In the genomic region with DNA sequence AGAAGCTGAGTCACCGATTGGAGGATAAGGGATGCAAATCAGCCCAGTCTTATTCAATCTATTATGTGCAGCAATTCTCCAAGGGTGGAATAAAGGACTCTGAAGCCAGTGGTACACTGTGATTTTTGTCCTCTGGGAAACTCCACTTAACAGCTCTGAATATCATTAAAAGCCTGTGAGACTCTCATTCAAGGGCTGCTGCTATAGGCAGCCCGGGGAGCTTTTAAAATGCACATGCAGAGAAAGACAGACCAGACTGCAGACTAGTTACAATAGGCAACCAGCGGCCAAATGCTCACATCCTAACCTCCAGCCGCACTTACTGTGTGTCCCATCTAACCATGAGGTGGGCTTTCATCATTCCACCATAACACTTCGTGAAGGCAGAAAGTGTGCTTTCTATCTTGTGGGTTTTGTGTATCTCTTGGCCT, we compare ENCODE assay signal across 12 mouse cellular contexts.
DNase-seq lines count a peak whose midpoint lies in the region; ATAC-seq and TF ChIP-seq lines count a peak whose summit lies in the region.
"Had no signal": no experiment of that assay in that cellular context is flagged by ENCODE, and none has a peak within 500 bp of the region (broad histone marks: within the 10 kb centered on the region; RNA-seq: fewer than 3 reads in every experiment).

No protein-coding gene starts in this region.

- peak overlapping the region; percentile 70; the same call in 1 of the 2 replicates for H3K27ac ChIP-seq in layer of hippocampus, adult 2 months
- no peak overlapping the region for H3K27ac ChIP-seq in embryonic facial prominence, embryonic 11.5 days (replicated peaks; ENCODE audit: low read depth, low read length)
- H3K27ac ChIP-seq in hindbrain, embryonic 13.5 days: peak overlapping the region; percentile 87
- peak overlapping the region; percentile 85 for H3K27ac ChIP-seq in neural tube, embryonic 13.5 days (replicated peaks)

- intact Hi-C loops in heart, postnatal 36 days (cut with DNase I): no loop called here

- DNase-seq in layer of hippocampus, adult 2 months (ENCODE audit: low spot score in 2 of 2): no peak
- DNase-seq in layer of hippocampus, postnatal 25 days (ENCODE audit: extremely low spot score in 1 of 2, low spot score in 1 of 2): no peak
- peak; percentile 25 for DNase-seq in embryonic facial prominence, embryonic 11.5 days (ENCODE audit: low spot score)
- no peak for DNase-seq in frontal cortex, postnatal 25 days (ENCODE audit: low spot score in 2 of 2)
- DNase-seq in ovary, postnatal 14 days (ENCODE audit: low spot score): no peak
- no peak for DNase-seq in heart, postnatal 36 days
- DNase-seq: lung, adult 2 months had no signal

- no peak for TF ChIP-seq CTCF in layer of hippocampus, adult 2 months (conservative IDR thresholded peaks at IDR 0.05)

- H3K4me2 ChIP-seq in embryonic facial prominence, embryonic 11.5 days (ENCODE audit: low read depth, low read length): no peak overlapping the region
- H3K4me2 ChIP-seq in hindbrain, embryonic 13.5 days: peak overlapping the region; percentile 30
- peak overlapping the region; percentile 4; the same call in 1 of the 2 replicates for H3K4me2 ChIP-seq in neural tube, embryonic 13.5 days

- WGBS in embryonic facial prominence, embryonic 11.5 days: 48% methylated on average over 5 of the region's 5 CpGs
- WGBS in hindbrain, embryonic 13.5 days: 13% methylated on average over 5 of the region's 5 CpGs
- 12% methylated on average over 5 of the region's 5 CpGs for WGBS in neural tube, embryonic 13.5 days

- no peaks in the 10 kb centered on the region for H3K27me3 ChIP-seq in embryonic facial prominence, embryonic 11.5 days (ENCODE audit: control insufficient read depth, insufficient read depth, low read length)
- no peaks in the 10 kb centered on the region for H3K27me3 ChIP-seq in hindbrain, embryonic 13.5 days
- H3K27me3 ChIP-seq in neural tube, embryonic 13.5 days: no peaks in the 10 kb centered on the region

- H3K9ac ChIP-seq in embryonic facial prominence, embryonic 11.5 days (replicated peaks; ENCODE audit: low read length): no peak overlapping the region
- H3K9ac ChIP-seq in hindbrain, embryonic 13.5 days: 0 out of 2 replicates have a peak overlapping the region, but pooled peaks have one; percentile 31
- peak overlapping the region; percentile 32; the same call in 1 of the 2 replicates for H3K9ac ChIP-seq in neural tube, embryonic 13.5 days
- H3K9ac ChIP-seq: heart, embryonic 12.5 days had no signal

- no peaks in the 10 kb centered on the region for H3K36me3 ChIP-seq in embryonic facial prominence, embryonic 11.5 days (replicated peaks; ENCODE audit: control insufficient read depth, insufficient read depth, low read depth, low read length)
- no peaks in the 10 kb centered on the region for H3K36me3 ChIP-seq in hindbrain, embryonic 13.5 days
- H3K36me3 ChIP-seq in neural tube, embryonic 13.5 days: no peaks in the 10 kb centered on the region
- H3K36me3 ChIP-seq: heart, embryonic 12.5 days had no signal

- peak; percentile 83 for ATAC-seq in embryonic facial prominence, embryonic 11.5 days (replicated peaks; ENCODE audit: insufficient number of reproducible peaks, low FRiP score, low TSS enrichment, low read depth)
- peak; percentile 86 for ATAC-seq in hindbrain, embryonic 13.5 days (ENCODE audit: low FRiP score)
- peak; percentile 87 for ATAC-seq in neural tube, embryonic 13.5 days (ENCODE audit: low read depth)
- ATAC-seq: activated CD4-positive, CD25-positive, alpha-beta regulatory T cell, adult 4 months had no signal

- H3K9me3 ChIP-seq in embryonic facial prominence, embryonic 11.5 days (replicated peaks; ENCODE audit: control insufficient read depth, low read length): no peaks in the 10 kb centered on the region
- H3K9me3 ChIP-seq in hindbrain, embryonic 13.5 days: no peaks in the 10 kb centered on the region
- H3K9me3 ChIP-seq in neural tube, embryonic 13.5 days: no peaks in the 10 kb centered on the region
- H3K9me3 ChIP-seq: heart, embryonic 12.5 days had no signal

- H3K4me3 ChIP-seq in layer of hippocampus, adult 2 months: no peak overlapping the region
- H3K4me3 ChIP-seq in embryonic facial prominence, embryonic 11.5 days (ENCODE audit: low read depth, low read length): no peak overlapping the region
- no peak overlapping the region for H3K4me3 ChIP-seq in hindbrain, embryonic 13.5 days
- H3K4me3 ChIP-seq in neural tube, embryonic 13.5 days: no peak overlapping the region
- H3K4me3 ChIP-seq: erythroblast, embryonic 14.5 days; heart, embryonic 12.5 days had no signal

- no peaks in the 10 kb centered on the region for H3K4me1 ChIP-seq in embryonic facial prominence, embryonic 11.5 days (ENCODE audit: control insufficient read depth, insufficient read depth, low read length)
- peaks cover 41% of the 10 kb centered on the region for H3K4me1 ChIP-seq in hindbrain, embryonic 13.5 days (replicated peaks)
- peaks cover 40% of the 10 kb centered on the region for H3K4me1 ChIP-seq in neural tube, embryonic 13.5 days (replicated peaks)
